Comparison of ENCODE assay signal across 11 mouse cellular contexts in the genomic region with DNA sequence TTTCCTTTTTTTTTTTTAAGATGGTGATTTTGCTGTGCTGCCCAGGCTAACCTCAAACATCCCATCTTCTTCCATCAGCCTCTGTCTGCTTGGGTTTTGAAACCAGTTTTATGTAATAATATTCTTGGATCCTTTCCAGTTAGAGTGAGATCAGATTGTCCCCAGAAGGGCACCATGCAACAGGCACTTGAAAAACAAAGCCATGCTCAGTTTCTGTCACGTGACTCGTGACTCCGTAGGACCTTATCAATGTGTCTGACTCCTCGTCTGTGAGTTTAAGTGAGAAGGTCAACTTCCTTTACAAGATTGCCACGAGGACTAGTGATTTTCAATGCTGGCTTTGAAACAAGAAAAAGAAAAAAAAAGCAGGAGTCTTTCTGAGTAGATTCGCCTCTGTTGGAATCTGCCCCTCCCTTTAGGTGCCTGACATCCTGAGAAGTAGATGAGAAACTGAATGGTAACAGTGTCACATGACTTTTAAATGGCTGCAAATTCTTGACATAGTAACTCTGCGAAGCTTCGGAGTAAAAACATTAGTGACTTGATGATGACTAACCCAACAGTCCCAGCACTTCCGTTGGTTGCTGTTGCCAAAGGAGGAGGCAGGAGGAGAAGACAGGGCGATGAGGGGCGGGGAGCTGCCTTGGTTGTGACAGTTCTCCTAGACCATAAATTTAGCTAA. TPM values are rescaled to one million over a fixed set of nuclear protein-coding genes. Genes with fewer than 3 reads are reported as not detected.
A peak's percentile ranks its signal among the peaks of the same experiment; 100 is the strongest.
DNase-seq lines count a peak whose midpoint lies in the region; ATAC-seq and TF ChIP-seq lines count a peak whose summit lies in the region.
"Had no signal": no experiment of that assay in that cellular context is flagged by ENCODE, and none has a peak within 500 bp of the region (broad histone marks: within the 10 kb centered on the region; RNA-seq: fewer than 3 reads in every experiment).

No protein-coding gene starts in this region.

- H3K9me3 ChIP-seq in lung, embryonic 14.5 days (ENCODE audit: low read depth, low read length), result no peaks in the 10 kb centered on the region
- no peaks in the 10 kb centered on the region for H3K9me3 ChIP-seq in liver, embryonic 15.5 days (replicated peaks)
- H3K9me3 ChIP-seq: forebrain, embryonic 15.5 days; hindbrain, embryonic 15.5 days had no signal

- no peaks in the 10 kb centered on the region for H3K36me3 ChIP-seq in lung, embryonic 14.5 days (ENCODE audit: insufficient read depth)
- no peaks in the 10 kb centered on the region for H3K36me3 ChIP-seq in liver, embryonic 15.5 days (replicated peaks)
- H3K36me3 ChIP-seq: forebrain, embryonic 15.5 days; hindbrain, embryonic 15.5 days had no signal

- peak overlapping the region; percentile 13; the same call in 1 of the 2 replicates for H3K4me2 ChIP-seq in lung, embryonic 14.5 days
- H3K4me2 ChIP-seq in liver, embryonic 15.5 days, result peak overlapping the region; percentile 44
- H3K4me2 ChIP-seq: forebrain, embryonic 15.5 days; hindbrain, embryonic 15.5 days had no signal

- 44% methylated on average over 11 of the region's 11 CpGs for WGBS in lung, embryonic 14.5 days
- 46% methylated on average over 11 of the region's 11 CpGs for WGBS in liver, embryonic 15.5 days (ENCODE audit: insufficient replicate concordance)

- H3K4me3 ChIP-seq in lung, embryonic 14.5 days (ENCODE audit: low read depth, low read length), result no peak overlapping the region
- H3K4me3 ChIP-seq in liver, embryonic 15.5 days (replicated peaks), result no peak overlapping the region
- H3K4me3 ChIP-seq: forebrain, embryonic 15.5 days; hindbrain, embryonic 15.5 days had no signal

- no peak overlapping the region for H3K27ac ChIP-seq in lung, embryonic 14.5 days (ENCODE audit: low read depth)
- no peak overlapping the region for H3K27ac ChIP-seq in liver, embryonic 15.5 days (replicated peaks)
- H3K27ac ChIP-seq: forebrain, embryonic 15.5 days; hindbrain, embryonic 15.5 days had no signal

- H3K27me3 ChIP-seq in lung, embryonic 14.5 days (ENCODE audit: insufficient read depth, low read length), result no peaks in the 10 kb centered on the region
- H3K27me3 ChIP-seq in liver, embryonic 15.5 days, result no peaks in the 10 kb centered on the region
- H3K27me3 ChIP-seq: forebrain, embryonic 15.5 days; hindbrain, embryonic 15.5 days had no signal

- no peaks in the 10 kb centered on the region for H3K4me1 ChIP-seq in lung, embryonic 14.5 days (ENCODE audit: insufficient read depth)
- H3K4me1 ChIP-seq in liver, embryonic 15.5 days (replicated peaks), result peaks cover 8% of the 10 kb centered on the region; the same call in 1 of the 2 replicates
- H3K4me1 ChIP-seq: forebrain, embryonic 15.5 days; hindbrain, embryonic 15.5 days had no signal

- DNase-seq in adrenal gland, postnatal 14 days, result peak; percentile 44
- no peak for DNase-seq in adrenal gland, postnatal 4 days (ENCODE audit: low spot score in 2 of 2)
- peak; percentile 50 for DNase-seq in lung, embryonic 14.5 days
- DNase-seq in lung, postnatal 4 days, result no peak
- DNase-seq in natural killer cell, adult 2 months (ENCODE audit: low spot score in 2 of 2), result no peak
- DNase-seq in gastrocnemius, adult 18-20 months (ENCODE audit: low spot score), result no peak
- DNase-seq: thymus, adult 18-20 months had no signal

- no peak; the same call in 1 of the 2 replicates for ATAC-seq in lung, embryonic 14.5 days (ENCODE audit: insufficient read depth)
- ATAC-seq in liver, embryonic 15.5 days (ENCODE audit: insufficient read depth), result no peak
- ATAC-seq in activated CD4-positive, CD25-positive, alpha-beta regulatory T cell, adult 4 months, result no peak
- ATAC-seq: forebrain, embryonic 15.5 days had no signal

- no peak overlapping the region for H3K9ac ChIP-seq in lung, embryonic 14.5 days
- no peak overlapping the region for H3K9ac ChIP-seq in liver, embryonic 15.5 days
- H3K9ac ChIP-seq: forebrain, embryonic 15.5 days; hindbrain, embryonic 15.5 days had no signal

- TF ChIP-seq CTCF in lung, embryonic 14.5 days (IDR thresholded peaks at IDR 0.05; ENCODE audit: low read depth), result no peak

RNA-seq across cellular contexts. Expression of a gene that starts 21.3 kb away (rescaled TPM):
- 41.2 and 46.0 TPM in 2 replicates for total RNA-seq in adrenal gland, postnatal 14 days (2021)
- total RNA-seq in adrenal gland, postnatal 4 days (2021), result 10 to 100 TPM; 60.0 to 60.8 TPM
- polyA plus RNA-seq in lung, embryonic 14.5 days (2014; fragmentation: Nextera tagmentation; extraction: Ambion mirVana), result 28.5 and 29.4 TPM in 2 replicates
- polyA plus RNA-seq in liver, embryonic 15.5 days (2015; fragmentation: Nextera tagmentation; extraction: Ambion mirVana), result 8.8 and 9.7 TPM in 2 replicates
- 10 to 100 TPM; 16.1 to 17.9 TPM for polyA plus RNA-seq in activated CD4-positive, CD25-positive, alpha-beta regulatory T cell, adult 4 months (2017; shearing (Covaris generic))
- total RNA-seq in gastrocnemius, adult 18-20 months (2021), result 10 to 100 TPM; 18.4 to 19.9 TPM

Comparison
In these comparisons a context has a peak if more than half of its experiments do, and no peak if none do; other contexts are left out.
1. DNase-seq: peak in adrenal gland, postnatal 14 days (single experiment) and lung, embryonic 14.5 days (single experiment); none in adrenal gland, postnatal 4 days (0 of 2), lung, postnatal 4 days (0 of 2), natural killer cell, adult 2 months (0 of 2) and gastrocnemius, adult 18-20 months (single experiment).